ENCODE assay signal across 27 mouse cellular contexts in genomic region chr2:5643937-5644336, GRCm38 (mm10).
DNase-seq lines count a peak whose midpoint lies in the region; ATAC-seq and TF ChIP-seq lines count a peak whose summit lies in the region.
"Had no signal": no experiment of that assay in that cellular context is flagged by ENCODE, and none has a peak within 500 bp of the region (broad histone marks: within the 10 kb centered on the region; RNA-seq: fewer than 3 reads in every experiment).

No protein-coding gene starts in this region.

- no peaks in the 10 kb centered on the region for H3K36me3 ChIP-seq in intestine, postnatal 0 days (ENCODE audit: control insufficient read depth, insufficient read depth)
- H3K36me3 ChIP-seq: embryonic facial prominence, embryonic 12.5 days; embryonic facial prominence, embryonic 15.5 days; G1E; heart, embryonic 10.5 days; heart, embryonic 13.5 days; hindbrain, embryonic 12.5 days; hindbrain, embryonic 15.5 days had no signal

- DNase-seq in heart, adult 11 months: peak; percentile 74
- DNase-seq in heart, postnatal 4 days: no peak
- DNase-seq in thymus, postnatal 14 days: peak; percentile 20
- DNase-seq in thymus, postnatal 0 days (ENCODE audit: low spot score): no peak
- DNase-seq in right cerebral cortex, postnatal 10 days (ENCODE audit: low spot score in 2 of 2): no peak
- no peak for DNase-seq in gastrocnemius, postnatal 10 days
- DNase-seq: adrenal gland, postnatal 14 days; cerebellum, adult 11 months; cerebellum, adult 2 months; cerebellum, adult 9-11 months; cerebellum, postnatal 25 days; forebrain, postnatal 0 days; gastrocnemius, adult 2 months; gastrocnemius, postnatal 25 days; heart, adult 2 months; heart, postnatal 14 days had no signal

- no peaks in the 10 kb centered on the region for H3K9me3 ChIP-seq in intestine, postnatal 0 days (ENCODE audit: control insufficient read depth)
- H3K9me3 ChIP-seq: embryonic facial prominence, embryonic 12.5 days; embryonic facial prominence, embryonic 15.5 days; G1E; heart, embryonic 10.5 days; heart, embryonic 13.5 days; hindbrain, embryonic 12.5 days; hindbrain, embryonic 15.5 days had no signal

- no peak overlapping the region for H3K4me3 ChIP-seq in intestine, postnatal 0 days (ENCODE audit: low read depth, low read length)
- H3K4me3 ChIP-seq: embryonic facial prominence, embryonic 12.5 days; embryonic facial prominence, embryonic 15.5 days; gastrocnemius, adult 2 months; heart, adult 2 months; heart, embryonic 10.5 days; heart, embryonic 13.5 days; hindbrain, embryonic 12.5 days; hindbrain, embryonic 15.5 days had no signal

- no peak for TF ChIP-seq CTCF in intestine, postnatal 0 days (IDR thresholded peaks at IDR 0.05; ENCODE audit: low read depth)

- ATAC-seq in intestine, postnatal 0 days: peak; percentile 54
- ATAC-seq: forebrain, embryonic 14.5 days; forebrain, postnatal 0 days; Patski had no signal

- WGBS in intestine, postnatal 0 days: 54% methylated on average over 3 of the region's 3 CpGs

- no peak overlapping the region for H3K9ac ChIP-seq in intestine, postnatal 0 days (ENCODE audit: low read depth, low read length)
- H3K9ac ChIP-seq: embryonic facial prominence, embryonic 12.5 days; embryonic facial prominence, embryonic 15.5 days; forebrain, postnatal 0 days; heart, embryonic 13.5 days; hindbrain, embryonic 12.5 days; hindbrain, embryonic 15.5 days had no signal

- no peaks in the 10 kb centered on the region for H3K27me3 ChIP-seq in intestine, postnatal 0 days (replicated peaks; ENCODE audit: control insufficient read depth, insufficient read depth, low read length)
- H3K27me3 ChIP-seq: CH12.LX; embryonic facial prominence, embryonic 12.5 days; embryonic facial prominence, embryonic 15.5 days; heart, embryonic 13.5 days; hindbrain, embryonic 12.5 days; hindbrain, embryonic 15.5 days; Patski had no signal

- H3K4me1 ChIP-seq in intestine, postnatal 0 days (replicated peaks; ENCODE audit: control insufficient read depth, insufficient read depth, low read length): peaks cover 12% of the 10 kb centered on the region
- H3K4me1 ChIP-seq: embryonic facial prominence, embryonic 15.5 days; hindbrain, embryonic 12.5 days; hindbrain, embryonic 15.5 days had no signal

- H3K4me2 ChIP-seq in intestine, postnatal 0 days (replicated peaks; ENCODE audit: low read depth): no peak overlapping the region
- H3K4me2 ChIP-seq: embryonic facial prominence, embryonic 12.5 days; embryonic facial prominence, embryonic 15.5 days; heart, embryonic 13.5 days; hindbrain, embryonic 12.5 days; hindbrain, embryonic 15.5 days had no signal

- H3K27ac ChIP-seq in intestine, postnatal 0 days (ENCODE audit: low read depth, low read length): no peak overlapping the region
- H3K27ac ChIP-seq: embryonic facial prominence, embryonic 12.5 days; embryonic facial prominence, embryonic 15.5 days; gastrocnemius, adult 2 months; heart, adult 2 months; heart, embryonic 10.5 days; heart, embryonic 13.5 days; hindbrain, embryonic 12.5 days; hindbrain, embryonic 15.5 days had no signal

Comparison
In these comparisons a context has a peak if more than half of its experiments do, and no peak if none do; other contexts are left out.
1. DNase-seq: peak in heart, adult 11 months (single experiment) and thymus, postnatal 14 days (single experiment); none in heart, postnatal 4 days (single experiment), thymus, postnatal 0 days (single experiment), right cerebral cortex, postnatal 10 days (0 of 2) and gastrocnemius, postnatal 10 days (single experiment).